ENCODE assay signal across 22 mouse cellular contexts in the genomic region with DNA sequence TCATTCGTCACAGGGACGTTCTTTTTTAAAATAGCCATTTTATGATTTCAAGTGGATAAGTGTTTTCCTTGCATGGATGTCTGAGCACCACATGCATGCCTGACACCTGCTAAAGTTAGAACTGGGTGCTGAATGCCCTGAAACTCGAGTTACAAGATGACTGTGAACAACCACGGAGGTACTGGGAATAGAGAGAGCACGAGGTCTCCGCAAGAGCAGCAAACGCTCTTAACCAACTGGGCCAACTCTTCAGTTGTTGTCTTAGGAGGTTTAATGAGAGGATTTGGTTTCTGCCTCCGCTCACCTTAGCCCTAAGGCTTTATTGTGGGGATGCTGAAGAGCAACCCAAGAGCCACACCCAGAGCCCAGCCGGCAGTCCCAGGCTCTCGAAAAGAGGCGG. TPM values are rescaled to one million over a fixed set of nuclear protein-coding genes. Genes with fewer than 3 reads are reported as not detected.
DNase-seq lines count a peak whose midpoint lies in the region; ATAC-seq and TF ChIP-seq lines count a peak whose summit lies in the region.
"Had no signal": no experiment of that assay in that cellular context is flagged by ENCODE, and none has a peak within 500 bp of the region (broad histone marks: within the 10 kb centered on the region; RNA-seq: fewer than 3 reads in every experiment).

No protein-coding gene starts in this region.

- H3K9me3 ChIP-seq in liver, embryonic 11.5 days (ENCODE audit: control insufficient read depth, low read length), result no peaks in the 10 kb centered on the region
- no peaks in the 10 kb centered on the region for H3K9me3 ChIP-seq in intestine, embryonic 15.5 days
- H3K9me3 ChIP-seq: limb, embryonic 13.5 days; midbrain, embryonic 15.5 days; stomach, embryonic 15.5 days had no signal

- no peak overlapping the region for H3K9ac ChIP-seq in liver, embryonic 11.5 days (ENCODE audit: low read depth, low read length)
- no peak overlapping the region for H3K9ac ChIP-seq in intestine, embryonic 15.5 days
- H3K9ac ChIP-seq: hindbrain, embryonic 14.5 days; limb, embryonic 13.5 days; midbrain, embryonic 15.5 days; stomach, embryonic 15.5 days had no signal

- peaks cover 9% of the 10 kb centered on the region for H3K4me1 ChIP-seq in liver, embryonic 11.5 days (replicated peaks; ENCODE audit: control insufficient read depth, insufficient read depth, low read length)
- peaks cover 10% of the 10 kb centered on the region; the same call in 1 of the 2 replicates for H3K4me1 ChIP-seq in intestine, embryonic 15.5 days (replicated peaks)
- peaks cover 22% of the 10 kb centered on the region; the same call in 1 of the 2 replicates for H3K4me1 ChIP-seq in small intestine, adult 2 months (ENCODE audit: control insufficient read depth, insufficient read depth, insufficient read length, low read length)

- H3K4me2 ChIP-seq in liver, embryonic 11.5 days, result peak overlapping the region; percentile 58
- H3K4me2 ChIP-seq in intestine, embryonic 15.5 days (replicated peaks), result 0 out of 2 replicates have a peak overlapping the region, but pooled peaks have one; percentile 26
- H3K4me2 ChIP-seq: hindbrain, embryonic 14.5 days; limb, embryonic 13.5 days; midbrain, embryonic 15.5 days; stomach, embryonic 15.5 days had no signal

- no peak for ATAC-seq in liver, embryonic 11.5 days (replicated peaks; ENCODE audit: low FRiP score)
- no peak for ATAC-seq in intestine, embryonic 15.5 days
- ATAC-seq: forebrain, embryonic 14.5 days; midbrain, embryonic 15.5 days had no signal

- no peak overlapping the region for H3K4me3 ChIP-seq in liver, embryonic 11.5 days (ENCODE audit: low read depth, low read length)
- H3K4me3 ChIP-seq in intestine, embryonic 15.5 days (replicated peaks), result no peak overlapping the region
- peak overlapping the region; percentile 10; the same call in 1 of the 2 replicates for H3K4me3 ChIP-seq in small intestine, adult 2 months (ENCODE audit: low read depth, low read length)
- H3K4me3 ChIP-seq: limb, embryonic 13.5 days; midbrain, embryonic 15.5 days; stomach, embryonic 15.5 days had no signal

- no peak for TF ChIP-seq POLR2A in small intestine, adult 2 months (IDR thresholded peaks at IDR 0.05; ENCODE audit: low read depth, low read length)

- 65% methylated on average over 11 of the region's 11 CpGs for WGBS in liver, embryonic 11.5 days
- 72% methylated on average over 11 of the region's 11 CpGs for WGBS in intestine, embryonic 15.5 days
- WGBS in small intestine, adult 2 months, result 55% methylated on average over 11 of the region's 11 CpGs

- no peak for TF ChIP-seq CTCF in small intestine, adult 2 months (IDR thresholded peaks at IDR 0.05; ENCODE audit: extremely low read depth, insufficient read length, insufficient replicate concordance, low read depth, low read length)

- H3K27ac ChIP-seq in liver, embryonic 11.5 days (ENCODE audit: low read depth, low read length), result no peak overlapping the region
- 0 out of 2 replicates have a peak overlapping the region, but pooled peaks have one; percentile 27 for H3K27ac ChIP-seq in intestine, embryonic 15.5 days
- peak overlapping the region; percentile 80 for H3K27ac ChIP-seq in small intestine, adult 2 months (ENCODE audit: insufficient read depth, low read depth, low read length)
- H3K27ac ChIP-seq: hindbrain, embryonic 14.5 days; limb, embryonic 13.5 days; midbrain, embryonic 15.5 days; stomach, embryonic 15.5 days had no signal

- DNase-seq in heart, adult 11 months, result peak; percentile 88
- DNase-seq in heart, postnatal 4 days, result no peak
- no peak for DNase-seq in liver, embryonic 11.5 days (ENCODE audit: low spot score)
- DNase-seq in liver, result no peak
- no peak for DNase-seq in adrenal gland, adult 18-20 months (ENCODE audit: low spot score in 2 of 2)
- DNase-seq in layer of hippocampus, postnatal 14 days (ENCODE audit: low spot score in 2 of 2), result no peak
- DNase-seq: cerebellum, adult 9-11 months; gastrocnemius, postnatal 36 days; kidney, postnatal 25 days; layer of hippocampus, adult 9-11 months; spleen, adult 18-20 months; thymus, adult 2 months had no signal

- no peaks in the 10 kb centered on the region; the same call in 1 of the 2 replicates for H3K27me3 ChIP-seq in liver, embryonic 11.5 days (replicated peaks; ENCODE audit: control insufficient read depth, insufficient read depth, low read length)
- no peaks in the 10 kb centered on the region for H3K27me3 ChIP-seq in intestine, embryonic 15.5 days (replicated peaks)
- H3K27me3 ChIP-seq in small intestine, adult 2 months (ENCODE audit: control insufficient read depth, insufficient read depth, low read length), result no peaks in the 10 kb centered on the region
- H3K27me3 ChIP-seq: stomach, embryonic 15.5 days had no signal

- no peaks in the 10 kb centered on the region for H3K36me3 ChIP-seq in liver, embryonic 11.5 days (ENCODE audit: control insufficient read depth, insufficient read depth, low read length)
- H3K36me3 ChIP-seq in intestine, embryonic 15.5 days, result no peaks in the 10 kb centered on the region
- H3K36me3 ChIP-seq in small intestine, adult 2 months (ENCODE audit: control insufficient read depth, insufficient read depth, low read length), result no peaks in the 10 kb centered on the region
- H3K36me3 ChIP-seq: limb, embryonic 13.5 days; midbrain, embryonic 15.5 days; stomach, embryonic 15.5 days had no signal

RNA-seq across cellular contexts. Expression of a gene that starts 3.0 kb away (rescaled TPM):
- total RNA-seq in heart, postnatal 4 days (2021), result 10 to 100 TPM; 24.0 to 26.4 TPM
- polyA plus RNA-seq in liver, embryonic 11.5 days (2014; fragmentation: Nextera tagmentation; extraction: Ambion mirVana), result 1.7 and 2.5 TPM in 2 replicates
- 8.2 and 8.4 TPM in 2 replicates for polyA plus RNA-seq in intestine, embryonic 15.5 days (2015; fragmentation: Nextera tagmentation; extraction: Ambion mirVana)
- 46.9 and 109 TPM in 2 replicates for polyA plus RNA-seq in small intestine, adult 2 months (2012; rRNA removed)
- 10 to 100 TPM; 61.8 to 73.0 TPM for total RNA-seq in adrenal gland, adult 18-20 months (2021)
- total RNA-seq in layer of hippocampus, postnatal 14 days (2021), result 10 to 100 TPM; 36.7 to 39.9 TPM

RNA-seq across cellular contexts. Expression of a gene that starts 21.3 kb away (rescaled TPM):
- total RNA-seq in heart, postnatal 4 days (2021), result 10 to 100 TPM; 43.1 to 44.1 TPM
- polyA plus RNA-seq in liver, embryonic 11.5 days (2014; fragmentation: Nextera tagmentation; extraction: Ambion mirVana), result 103 and 110 TPM in 2 replicates
- polyA plus RNA-seq in intestine, embryonic 15.5 days (2015; fragmentation: Nextera tagmentation; extraction: Ambion mirVana), result 61.7 and 63.6 TPM in 2 replicates
- 24.6 and 58.0 TPM in 2 replicates for polyA plus RNA-seq in small intestine, adult 2 months (2012; rRNA removed)
- total RNA-seq in adrenal gland, adult 18-20 months (2021), result 10 to 100 TPM; 56.9 to 61.9 TPM
- 10 to 100 TPM; 75.6 to 77.4 TPM for total RNA-seq in layer of hippocampus, postnatal 14 days (2021)

RNA-seq across cellular contexts. Expression of a gene that starts 47.6 kb away (rescaled TPM):
- total RNA-seq in heart, postnatal 4 days (2021), result under 1 TPM in 1 of 2 experiments, not detected in 1; 0.26 TPM
- polyA plus RNA-seq in liver, embryonic 11.5 days (2014; fragmentation: Nextera tagmentation; extraction: Ambion mirVana), result 0.32 TPM in 1 of 2 replicates, not detected in the other
- polyA plus RNA-seq in intestine, embryonic 15.5 days (2015; fragmentation: Nextera tagmentation; extraction: Ambion mirVana), result 22.0 and 24.0 TPM in 2 replicates
- polyA plus RNA-seq in small intestine, adult 2 months (2012; rRNA removed), result 5.7 and 6.0 TPM in 2 replicates
- not detected for total RNA-seq in adrenal gland, adult 18-20 months (2021)
- total RNA-seq in layer of hippocampus, postnatal 14 days (2021), result not detected
- total RNA-seq: gastrocnemius, postnatal 36 days had no signal
- polyA plus RNA-seq: forebrain, embryonic 14.5 days; hindbrain, embryonic 14.5 days; limb, embryonic 13.5 days; thymus, adult 2 months had no signal

RNA-seq across cellular contexts. Expression of a gene that starts 52.6 kb away (rescaled TPM):
- total RNA-seq in heart, postnatal 4 days (2021), result not detected
- polyA plus RNA-seq in liver, embryonic 11.5 days (2014; fragmentation: Nextera tagmentation; extraction: Ambion mirVana), result not detected in 2 replicates
- polyA plus RNA-seq in intestine, embryonic 15.5 days (2015; fragmentation: Nextera tagmentation; extraction: Ambion mirVana), result not detected in 2 replicates
- polyA plus RNA-seq in small intestine, adult 2 months (2012; rRNA removed), result not detected in 2 replicates
- not detected for total RNA-seq in adrenal gland, adult 18-20 months (2021)
- not detected for total RNA-seq in layer of hippocampus, postnatal 14 days (2021)
- polyA plus RNA-seq: hindbrain, embryonic 14.5 days; kidney, adult 2 months; limb, embryonic 13.5 days; lung, embryonic 16.5 days; stomach, embryonic 15.5 days; thymus, adult 2 months; urinary bladder, adult 2 months had no signal
